Mouse (Mus musculus) central nervous system, embryonic 14 days (tissue): ENCODE data around the gene Olfr724. TPM values are rescaled to one million over a fixed set of nuclear protein-coding genes. Genes with fewer than 3 reads are reported as not detected.

ENCODE experiments used
- polyA plus RNA-seq: library from polyadenylated mRNA; depleted of rRNA; stranded (reverse); fragments of >200 nt; gene quantifications from 2 replicates; pipeline ENCODE4 v1.2.3, GENCODE M21; 2012; rRNA removed

Olfr724 gene
- polyA plus RNA-seq = not detected in 2 replicates

DNA sequence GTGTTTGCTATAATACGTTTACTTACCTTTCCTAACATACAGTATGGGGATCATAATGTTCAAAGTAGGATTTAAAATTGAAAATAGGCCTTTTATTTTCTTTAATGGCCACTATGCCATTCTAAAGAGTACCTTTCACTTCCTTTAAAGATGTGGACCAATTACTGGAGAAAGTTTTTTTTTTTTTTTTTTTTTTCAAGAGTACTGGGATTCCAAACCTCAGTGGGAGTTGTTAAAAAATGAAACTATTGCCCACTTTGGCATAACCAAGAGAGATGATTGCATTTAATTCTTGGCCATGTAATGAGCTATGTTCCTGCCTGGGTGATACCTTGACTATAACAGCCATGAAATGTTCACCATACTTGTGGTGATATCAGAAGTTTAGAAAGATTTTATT lies at the start of gene Olfr724:
Gene Olfr724, minus strand, starts transcription at position 101 of the 400 bp plus-strand sequence.

GRCm38 (mm10) chr14:49931687-49932086 lies 31.4 kb downstream of the Olfr724 start, which contains the start of gene Olfr723:
TSS of gene Olfr723 (minus strand) at chr14:49931787.

Other genes with a start within 250 kb of the Olfr724 start
- gene Armh4, start 179.9 kb downstream of the Olfr724 start, polyA plus RNA-seq = 9.7 and 12.1 TPM in 2 replicates
- gene Olfr722, start 61.3 kb downstream of the Olfr724 start, polyA plus RNA-seq = not detected in 2 replicates
- not detected in 2 replicates for gene Olfr723, start 31.5 kb downstream of the Olfr724 start, polyA plus RNA-seq
- not detected in 2 replicates for gene Olfr725, start 77.1 kb upstream of the Olfr724 start, polyA plus RNA-seq
- not detected in 2 replicates for gene Olfr726, start 127.7 kb upstream of the Olfr724 start, polyA plus RNA-seq
- gene Olfr727, start 159.9 kb upstream of the Olfr724 start, polyA plus RNA-seq = not detected in 2 replicates
- gene Olfr728, start 179.4 kb upstream of the Olfr724 start, polyA plus RNA-seq = not detected in 2 replicates
- not detected in 2 replicates for gene Olfr729, start 189.6 kb upstream of the Olfr724 start, polyA plus RNA-seq
- not detected in 2 replicates for gene Olfr730, start 224.9 kb upstream of the Olfr724 start, polyA plus RNA-seq